Mouse (Mus musculus) ES-Bruce4 (cell line): Measurements from ENCODE around the gene Cdh23.

Experiments
- CTCF ChIP-seq: IDR thresholded peaks from one replicate; pipeline ENCODE4 v1.8.1; 2011; ENCODE audit warnings: low read depth, low read length
- EP300 ChIP-seq: IDR thresholded peaks from 2 replicates; pipeline ENCODE4 v1.6.1; 2011; ENCODE audit warnings: low read depth, low read length; ENCODE audit not compliant: insufficient read depth
- POLR2A ChIP-seq: IDR thresholded peaks from one replicate; pipeline ENCODE4 v1.8.1; 2011; ENCODE audit warnings: low read length; ENCODE audit not compliant: insufficient read depth

DNA sequence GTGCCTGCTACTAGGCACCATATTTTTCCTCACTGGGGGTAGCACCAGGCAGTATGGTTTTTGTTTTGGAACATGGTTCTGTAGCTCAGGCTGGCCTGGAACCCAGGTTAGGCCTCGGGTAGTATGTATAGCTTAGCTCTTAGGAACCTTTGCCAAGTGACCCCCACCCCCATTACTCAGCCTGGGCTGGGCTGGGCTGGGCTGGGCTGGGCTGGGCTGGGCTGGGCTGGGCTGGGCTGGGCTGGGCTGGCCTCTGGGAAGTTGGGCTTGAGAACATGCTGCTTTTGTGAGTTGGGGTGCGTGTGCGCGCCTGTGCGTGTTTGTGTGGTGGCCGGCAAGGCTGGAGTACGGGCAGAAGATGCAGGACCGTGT is 405.6 kb downstream of the Cdh23 start:
- TF ChIP-seq CTCF, result no peak
- no peak for TF ChIP-seq EP300
- TF ChIP-seq POLR2A, result no peak
